Mouse (Mus musculus) embryo, embryonic 11 days (tissue): ENCODE measurements at regions not wholly inside any gene's neighbourhood (a gene's known extent, or its start where the extent isn't known, plus 50 kb on each side); places are given as distances from the start of the nearest gene placed in this dataset.
"Not testable (repeated sequence)": the region's sequence is repeated elsewhere in the genome, so short reads cannot be mapped to it uniquely, and the experiment has no call there.

Source experiments
- DNase-seq: peaks from one replicate; pipeline ENCODE4 v3.0.0-alpha.2; 2015

DNA sequence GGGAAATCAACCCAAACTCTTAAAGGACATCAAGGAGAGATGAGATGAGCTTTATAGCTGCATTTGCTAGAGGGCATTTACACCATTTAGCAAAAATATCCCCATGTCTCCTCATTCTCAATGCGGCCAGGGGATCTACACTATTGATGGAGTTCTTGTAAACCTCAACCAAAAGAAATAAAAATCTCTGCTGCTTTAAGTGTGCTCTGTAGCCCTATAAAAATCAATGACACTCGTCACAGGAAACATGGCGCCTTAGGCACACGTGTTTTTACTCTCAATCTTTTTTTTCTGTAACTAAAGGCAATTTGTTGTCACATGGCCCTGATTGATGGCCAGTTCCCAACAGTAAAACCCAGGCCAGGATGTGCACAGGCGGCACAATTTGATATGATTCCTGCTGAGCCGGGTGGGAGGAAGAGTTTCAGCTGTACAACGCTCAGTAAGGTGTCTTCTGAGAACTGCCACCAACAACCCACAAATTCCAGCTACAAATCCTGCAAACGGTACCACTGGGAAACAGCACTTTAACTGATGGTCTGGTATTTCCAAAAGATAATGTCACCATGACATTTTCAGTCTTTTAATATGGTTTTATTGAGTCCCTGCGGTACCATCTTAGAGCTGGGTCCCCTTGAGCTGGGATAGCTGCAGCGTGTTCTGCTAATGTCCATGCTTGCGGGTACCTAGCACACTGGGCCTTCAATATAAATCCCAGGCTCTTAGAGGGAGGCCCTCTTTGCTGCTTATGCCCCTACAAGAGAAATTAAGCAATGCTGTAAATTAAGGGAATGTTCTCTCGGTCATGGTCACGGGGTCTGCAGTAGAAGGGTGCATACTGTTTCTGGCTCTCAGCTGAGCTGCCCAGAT is 78.8 kb downstream of the Tpbg start:
- peak; percentile 24 for DNase-seq

- DNase-seq, result peak; percentile 27
Observed at GRCm38 (mm10) chr9:85925259-85925658, 83.1 kb downstream of the Tpbg start.

DNA sequence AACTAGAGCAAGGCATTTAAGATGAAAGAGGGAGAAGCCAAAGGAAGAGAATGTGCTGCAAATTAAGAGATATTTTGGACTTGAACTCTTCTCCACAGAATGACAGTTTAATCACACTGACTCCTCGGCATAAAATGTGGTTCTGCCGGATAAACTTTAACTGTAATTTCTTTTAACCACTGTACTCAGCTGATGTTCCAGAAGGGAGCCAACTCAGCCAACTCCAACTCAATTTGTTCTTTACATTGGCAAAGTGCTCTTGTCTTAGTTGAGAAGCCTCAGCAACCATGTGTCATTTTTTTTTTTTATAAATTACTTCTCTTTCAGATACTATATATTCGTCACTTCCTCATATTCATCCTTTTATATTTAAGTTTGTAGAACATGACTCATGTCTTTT is 90.0 kb downstream of the Tpbg start:
- DNase-seq, result no peak

DNA sequence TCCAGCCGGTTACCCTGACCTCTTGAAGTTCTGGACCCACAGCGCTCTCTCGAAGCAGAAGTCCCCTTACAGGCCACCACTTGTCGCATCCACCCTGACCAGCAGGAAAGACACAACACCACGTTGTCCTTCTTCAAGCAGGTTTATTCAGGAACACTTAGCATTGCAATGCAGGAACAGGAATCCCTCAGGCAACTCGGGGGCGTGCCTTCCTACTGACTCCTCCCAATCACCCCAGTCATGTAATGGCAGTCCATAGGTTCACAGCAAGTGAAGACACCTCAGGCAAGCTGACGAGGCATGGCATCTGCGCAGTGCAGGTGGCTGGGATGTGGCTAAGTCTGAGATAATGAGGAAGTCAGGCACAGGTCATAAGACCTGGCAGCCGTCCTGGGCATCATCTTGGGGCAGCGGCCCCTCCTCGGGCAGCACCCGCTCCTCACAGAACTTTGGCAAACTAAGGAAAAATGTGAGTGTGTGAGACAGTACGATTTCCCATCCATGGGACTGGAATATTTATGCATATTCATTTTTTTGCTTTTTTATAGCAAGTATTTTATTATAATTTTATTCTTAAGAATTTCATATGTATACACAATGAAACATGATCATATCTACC is 101.0 kb downstream of the Tpbg start:
- not testable (repeated sequence) for DNase-seq

DNA sequence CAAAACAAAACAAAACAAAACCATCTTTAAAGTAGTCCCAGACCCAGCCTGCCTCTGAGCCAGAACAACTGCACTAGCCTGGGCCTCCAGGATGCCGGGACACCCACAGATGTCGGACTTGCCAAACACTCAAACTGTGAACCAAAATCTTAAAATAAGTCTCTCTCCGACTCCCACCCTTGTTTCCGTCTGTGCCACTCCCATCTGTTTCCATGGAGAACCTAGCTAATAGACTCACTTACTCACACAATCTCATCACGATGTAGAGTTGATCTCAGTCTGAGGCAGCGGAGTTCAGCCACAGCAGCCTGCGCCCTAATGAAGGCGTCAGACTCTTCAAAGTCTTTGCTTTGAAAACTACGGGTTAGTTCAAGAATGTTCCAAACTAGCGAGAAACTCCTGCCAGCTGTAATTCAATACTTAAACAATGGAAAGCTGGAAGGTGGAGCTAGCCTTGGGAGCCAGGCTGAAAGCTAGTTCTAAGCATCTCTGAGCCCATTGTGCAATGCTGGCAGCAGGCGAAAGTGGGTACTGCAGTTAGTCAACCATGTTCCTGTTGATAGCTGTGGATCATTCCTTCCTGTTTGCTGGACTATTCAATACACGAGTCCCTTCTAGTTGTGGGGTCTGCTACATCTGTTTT is 106.4 kb downstream of the Tpbg start:
- peak; percentile 22 for DNase-seq

- no peak for DNase-seq
Observed at GRCm38 (mm10) chr9:85951777-85952176, 109.6 kb downstream of the Tpbg start.

DNA sequence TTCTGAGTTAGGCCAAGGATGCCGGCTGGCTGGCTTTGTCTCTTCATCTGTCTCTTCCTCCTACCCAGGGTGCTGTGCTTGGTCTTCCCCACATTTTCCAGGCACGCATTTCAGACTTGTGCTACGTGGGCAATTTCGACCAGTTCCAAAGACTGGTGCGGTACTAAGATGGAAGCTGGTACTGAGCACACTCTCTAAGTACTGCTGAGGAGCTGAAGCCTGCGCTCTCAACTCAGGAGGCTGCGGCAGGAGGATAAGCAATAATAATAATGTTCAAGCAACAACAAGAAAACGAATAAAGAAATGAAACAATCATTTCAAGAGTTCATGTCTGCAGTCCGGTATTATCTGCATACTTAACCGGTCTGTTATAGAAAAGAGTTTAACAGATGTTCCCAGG is 127.9 kb downstream of the Tpbg start:
- no peak for DNase-seq

- no peak for DNase-seq
Observed at GRCm38 (mm10) chr9:85981428-85981827, 139.2 kb downstream of the Tpbg start.

DNA sequence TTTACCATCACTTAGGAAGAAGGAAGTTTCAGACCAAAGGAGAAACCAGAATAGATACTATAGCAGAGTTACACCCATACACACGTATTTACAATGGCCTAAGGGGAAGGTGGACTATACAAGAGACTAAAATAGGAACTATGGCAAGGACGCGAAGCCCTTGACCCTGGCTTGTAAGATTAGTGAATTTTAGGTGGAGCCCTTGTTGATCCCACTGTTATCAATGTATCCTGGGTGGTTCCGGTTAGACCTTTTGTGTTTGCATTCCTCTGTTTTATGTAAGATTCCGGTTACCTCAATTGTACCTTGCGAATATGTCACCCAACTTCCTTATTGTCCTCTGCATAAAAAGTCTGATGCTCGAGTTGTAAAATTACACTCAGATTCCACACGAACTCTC is 141.3 kb downstream of the Tpbg start:
- DNase-seq, result not testable (repeated sequence)

DNA sequence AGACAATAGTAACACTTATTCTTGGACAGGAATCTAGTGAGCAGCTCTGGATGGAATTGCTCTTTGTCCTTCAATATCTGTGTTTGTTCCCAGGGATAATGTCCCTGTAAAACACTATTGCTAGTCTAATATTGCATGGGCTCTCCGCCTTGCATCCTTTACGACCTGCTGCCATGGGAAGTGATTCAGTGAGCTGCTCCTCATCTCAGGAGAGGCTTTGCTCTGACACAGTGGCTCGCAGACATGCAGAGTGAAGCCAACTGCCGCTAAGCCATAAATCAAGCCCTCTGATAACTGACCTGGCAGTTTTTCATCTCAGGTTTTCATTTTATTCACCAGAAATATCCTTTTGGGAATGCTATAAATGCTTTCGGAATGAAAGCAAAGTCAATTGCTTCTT is 143.5 kb downstream of the Tpbg start:
- DNase-seq, result no peak

DNA sequence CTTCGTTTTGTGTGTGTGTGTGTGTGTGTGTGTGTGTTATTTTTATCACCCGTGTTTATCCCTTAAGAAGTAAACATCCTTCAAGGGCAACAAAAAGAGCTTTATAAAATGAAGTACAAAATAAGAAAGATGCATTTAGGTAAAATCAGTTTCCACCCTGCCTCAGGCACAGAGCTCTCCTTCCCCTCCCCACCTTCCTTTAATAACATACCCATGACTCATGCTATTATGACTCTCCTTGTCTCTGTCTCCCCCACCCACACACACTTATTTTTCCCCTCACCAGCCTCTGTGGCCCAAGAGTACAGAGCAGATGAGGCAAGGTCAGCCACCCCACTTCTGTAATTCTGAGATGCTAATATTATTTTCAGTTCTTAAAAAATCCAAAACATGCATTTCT is 144.0 kb downstream of the Tpbg start:
- no peak for DNase-seq

- no peak for DNase-seq
Observed at GRCm38 (mm10) chr9:86002996-86003395, 160.8 kb downstream of the Tpbg start.

DNA sequence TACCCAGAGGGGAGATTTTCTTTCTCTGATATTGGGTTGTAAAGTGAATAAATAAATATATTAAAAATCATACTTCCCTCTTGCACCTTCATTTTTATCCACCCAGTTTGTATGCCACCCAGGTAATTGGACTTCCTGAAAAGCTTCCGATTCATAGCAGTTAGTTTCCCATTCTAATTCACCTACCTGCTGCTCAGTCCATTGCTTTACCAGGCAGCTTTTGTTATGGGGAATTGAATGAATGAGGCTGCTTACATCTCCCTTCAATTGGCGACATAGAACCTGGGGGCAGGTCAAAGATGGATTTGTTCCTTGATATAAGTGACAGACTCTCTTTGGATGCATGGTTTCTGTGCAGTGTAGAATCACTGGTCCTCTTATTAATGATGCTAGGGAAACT is 169.5 kb downstream of the Tpbg start:
- DNase-seq, result no peak

GRCm38 (mm10) chr9:86015841-86016240 is 173.7 kb downstream of the Tpbg start:
- DNase-seq, result no peak

- DNase-seq, result no peak
Observed at GRCm38 (mm10) chr9:86020133-86020532, 178.0 kb downstream of the Tpbg start.

DNA sequence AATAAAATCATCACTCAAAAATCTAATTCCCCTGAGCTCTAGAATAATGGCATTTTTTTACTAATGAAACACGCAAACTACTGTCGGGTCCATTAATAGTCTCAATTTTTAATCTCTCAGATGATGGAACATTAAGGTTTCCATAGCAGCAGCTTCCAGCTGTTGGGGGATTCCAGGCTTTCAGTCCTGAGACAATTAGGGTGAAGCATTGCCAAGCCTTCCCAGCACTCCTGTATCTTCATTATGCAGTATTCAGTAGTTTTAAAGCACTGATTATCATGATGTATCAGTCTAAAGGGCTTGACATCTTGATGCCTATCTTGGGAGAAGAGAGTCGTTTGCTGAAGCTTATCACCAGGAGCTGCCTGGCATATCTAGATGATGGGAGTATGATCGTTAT is 178.6 kb downstream of the Tpbg start:
- no peak for DNase-seq

GRCm38 (mm10) chr9:86030738-86031137 is 188.6 kb downstream of the Tpbg start:
- no peak for DNase-seq

- no peak for DNase-seq
Observed at GRCm38 (mm10) chr9:86044098-86044497, 201.9 kb downstream of the Tpbg start.

GRCm38 (mm10) chr9:86058116-86058515 is 215.9 kb downstream of the Tpbg start:
- no peak for DNase-seq

GRCm38 (mm10) chr9:86060049-86060448 is 217.9 kb downstream of the Tpbg start:
- no peak for DNase-seq

GRCm38 (mm10) chr9:86061230-86061629 is 219.1 kb downstream of the Tpbg start:
- no peak for DNase-seq

GRCm38 (mm10) chr9:86079275-86079674 is 237.1 kb downstream of the Tpbg start:
- no peak for DNase-seq

DNA sequence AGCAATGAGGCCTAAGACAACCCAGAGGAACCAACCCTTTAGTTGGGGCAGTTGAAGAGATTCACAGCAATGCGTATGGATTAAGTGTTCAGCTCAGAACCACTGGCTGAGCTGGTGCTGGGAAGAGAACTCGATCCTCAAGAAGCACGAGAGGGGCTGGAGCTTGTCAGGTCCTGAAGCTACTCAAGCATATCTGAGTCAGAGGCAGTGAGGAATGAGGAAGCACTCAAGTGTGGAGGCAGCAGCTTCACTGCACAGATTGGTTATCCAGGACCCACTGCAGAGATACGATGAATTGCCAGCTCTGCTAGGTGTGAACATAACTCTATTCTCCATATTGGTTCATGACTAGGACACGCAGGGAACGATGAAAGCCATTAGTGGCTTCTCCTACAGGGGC is 239.7 kb downstream of the Tpbg start:
- DNase-seq, result no peak

DNA sequence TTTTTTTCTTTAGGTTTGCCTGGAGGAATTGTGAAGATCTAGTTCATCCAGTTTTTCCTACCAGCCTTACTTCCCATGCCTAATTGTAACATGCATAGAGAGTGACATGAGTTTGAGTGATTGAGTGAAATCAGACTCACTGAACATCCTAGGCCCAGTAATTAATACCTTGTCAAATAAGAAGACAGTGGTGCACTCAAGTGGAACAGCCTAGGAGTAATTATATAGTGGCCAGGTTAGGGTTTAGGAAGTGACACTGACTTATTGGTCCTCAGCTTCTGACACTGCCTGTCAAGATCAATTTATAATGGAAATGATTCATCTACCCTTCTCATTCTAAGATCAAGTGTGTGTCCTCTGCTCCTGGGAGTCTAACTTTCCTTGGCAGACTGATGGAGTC is 250.8 kb downstream of the Tpbg start:
- DNase-seq, result no peak
